Mouse (Mus musculus) left cerebral cortex, adult 9 months (tissue): ENCODE data around the gene Ttc25.
"Not testable (repeated sequence)": the region's sequence is repeated elsewhere in the genome, so short reads cannot be mapped to it uniquely, and the experiment has no call there.

Source experiments
- DNase-seq, 2 experiments: peaks; one replicate each; pipeline ENCODE4 v3.0.0; 2022; ENCODE audit warnings: low spot score in 2 of 2

Ttc25 gene

DNA sequence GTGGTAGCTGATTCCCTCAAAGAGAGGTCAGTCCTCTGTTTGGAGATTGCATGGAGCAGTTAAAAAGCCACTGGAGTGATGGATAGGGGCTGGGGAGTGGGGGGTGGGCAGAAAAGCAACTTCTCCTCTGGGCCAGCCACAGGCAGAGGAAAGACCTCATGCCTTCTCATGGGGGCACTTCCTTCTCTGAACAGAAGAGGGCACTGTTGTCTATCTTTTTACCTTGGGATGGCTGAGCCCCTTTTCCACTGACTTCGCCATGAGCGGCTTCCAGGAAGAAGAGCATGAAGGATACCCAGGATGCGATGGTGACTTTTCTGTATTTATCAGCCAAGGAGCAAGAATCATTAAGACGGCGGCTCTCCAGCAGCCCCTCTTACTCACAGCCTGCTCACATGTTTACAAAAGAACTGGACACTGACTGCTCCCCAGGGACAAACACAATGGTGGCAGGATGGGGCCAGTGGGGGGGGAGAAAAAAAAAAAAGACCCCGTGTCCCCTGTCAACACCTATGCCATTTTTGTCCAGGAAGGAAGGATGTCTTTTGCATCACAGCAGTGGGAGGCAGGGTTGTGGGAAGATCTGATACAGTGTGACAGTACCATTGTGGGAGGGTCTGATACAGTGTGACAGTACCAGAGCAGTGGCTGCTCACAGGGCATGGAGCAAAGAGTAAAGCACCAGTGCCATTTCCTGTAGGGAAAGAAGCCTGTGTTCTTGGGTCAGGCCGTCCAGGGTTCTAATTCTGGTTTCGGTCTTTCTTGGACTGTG, 25.2 kb downstream of the Ttc25 start:
- DNase-seq, result peak in 1 of 2 experiments; percentile 89

DNA sequence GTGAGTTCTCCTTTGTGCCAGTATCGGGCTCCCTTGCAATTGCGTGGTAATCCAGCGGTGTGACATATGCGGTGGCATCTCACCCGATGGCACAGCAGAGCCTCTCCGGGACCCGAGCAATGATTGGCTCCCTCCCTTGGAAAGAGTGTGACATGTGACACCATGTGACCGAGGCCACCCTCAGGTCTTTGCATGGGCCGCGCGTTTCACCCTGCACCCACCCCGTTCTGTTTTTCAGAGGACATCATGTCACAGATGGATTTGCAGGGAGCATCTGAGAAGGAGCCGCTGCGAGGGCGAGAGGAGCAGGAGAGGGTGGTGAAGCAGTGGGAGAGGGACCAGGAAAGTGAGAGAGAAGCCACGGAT, 25.8 kb downstream of the Ttc25 start:
- DNase-seq, result peak in 1 of 2 experiments; percentile 62

DNA sequence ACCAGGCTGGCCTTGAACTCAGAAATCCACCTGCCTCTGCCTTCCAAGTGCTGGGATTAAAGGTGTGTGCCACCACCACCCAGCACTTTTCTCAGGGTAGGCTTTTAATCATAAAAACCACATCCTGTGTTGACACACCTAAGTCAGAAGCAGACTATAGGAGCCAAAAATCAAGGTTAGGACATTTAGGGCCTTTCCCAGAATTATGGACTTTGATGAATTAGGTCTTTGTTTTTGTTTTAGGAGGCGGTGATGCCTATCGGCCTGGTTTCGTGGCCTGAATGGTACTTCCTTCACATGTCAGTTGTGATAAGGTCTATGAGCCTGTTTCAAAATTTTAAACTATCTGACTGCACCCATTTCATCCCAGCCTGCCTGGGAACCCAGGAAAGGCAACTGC, 28.8 kb downstream of the Ttc25 start:
- no peak for DNase-seq

DNA sequence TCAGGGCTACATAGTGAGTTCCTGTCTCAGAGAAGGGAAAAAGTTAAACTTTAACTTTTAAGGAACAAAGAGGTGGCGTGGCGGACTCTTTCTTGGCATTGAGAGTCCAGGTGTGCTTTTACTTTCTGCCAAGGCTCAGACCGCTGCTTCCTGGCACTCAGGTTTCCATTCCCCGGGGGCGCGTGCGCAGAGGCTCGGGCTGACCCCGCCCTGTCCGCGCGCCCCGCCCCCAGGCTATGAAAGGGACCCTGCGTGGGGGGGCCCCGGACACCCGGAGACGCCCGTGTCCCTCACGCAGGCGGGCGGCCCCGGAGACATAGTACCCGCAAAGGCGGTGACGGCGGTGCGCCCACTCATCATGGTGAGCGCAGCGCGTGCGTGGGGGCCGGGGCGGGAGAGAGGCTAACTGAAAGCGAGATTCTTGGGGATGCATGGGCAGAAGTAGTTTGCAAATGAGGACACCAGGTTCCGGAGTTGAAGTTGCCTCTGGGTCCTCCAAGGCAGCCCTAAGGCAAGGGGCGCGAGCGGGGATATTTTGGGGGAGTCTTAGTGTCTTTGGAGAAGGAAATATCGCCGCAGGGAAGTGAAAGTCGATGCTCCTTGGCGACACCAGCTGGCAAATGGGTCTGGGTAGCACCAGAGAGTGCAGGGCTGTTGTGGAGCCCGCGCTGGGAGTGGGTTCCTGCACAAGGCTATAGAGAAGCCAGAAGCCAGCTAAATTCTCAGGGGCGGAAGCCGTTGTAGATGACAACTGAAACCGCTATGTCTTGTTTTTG, 29.5 kb downstream of the Ttc25 start, which contains the start of gene Cnp:
Gene Cnp, plus strand, starts transcription at position 197 of the 776 bp plus-strand sequence.
- peak in 1 of 2 experiments; percentile 69 for DNase-seq

DNA sequence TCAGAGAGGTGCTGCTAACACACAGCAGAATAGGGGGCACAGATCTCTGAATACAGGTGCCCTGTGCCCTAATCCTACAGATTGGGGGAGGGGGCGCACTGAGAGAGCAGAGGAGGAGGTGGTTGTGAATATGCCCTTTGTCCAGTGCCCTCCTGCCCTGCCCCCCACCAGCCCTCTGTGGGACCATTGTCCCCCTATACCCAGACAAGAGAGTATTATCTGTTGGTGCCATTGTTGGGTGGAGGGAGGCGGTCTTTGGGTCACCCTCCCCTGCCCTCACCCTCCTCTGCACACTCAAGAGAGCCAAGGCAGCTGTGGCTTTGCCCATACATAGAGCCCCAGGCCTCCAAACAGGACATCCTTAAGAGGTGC, 30.1 kb downstream of the Ttc25 start:
- peak; percentile 68 to 69 for DNase-seq

DNA sequence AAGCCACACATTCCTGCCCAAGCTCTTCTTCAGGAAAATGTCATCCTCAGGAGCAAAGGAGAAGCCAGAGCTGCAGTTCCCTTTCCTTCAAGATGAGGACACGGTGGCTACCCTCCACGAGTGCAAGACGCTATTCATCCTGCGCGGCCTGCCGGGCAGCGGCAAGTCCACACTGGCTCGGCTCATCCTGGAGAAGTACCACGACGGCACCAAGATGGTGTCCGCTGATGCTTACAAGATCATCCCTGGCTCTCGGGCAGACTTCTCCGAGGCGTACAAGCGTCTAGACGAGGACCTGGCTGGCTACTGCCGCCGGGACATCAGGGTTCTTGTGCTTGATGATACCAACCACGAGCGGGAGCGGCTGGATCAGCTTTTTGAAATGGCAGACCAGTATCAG, 30.8 kb downstream of the Ttc25 start:
- no peak for DNase-seq

DNA sequence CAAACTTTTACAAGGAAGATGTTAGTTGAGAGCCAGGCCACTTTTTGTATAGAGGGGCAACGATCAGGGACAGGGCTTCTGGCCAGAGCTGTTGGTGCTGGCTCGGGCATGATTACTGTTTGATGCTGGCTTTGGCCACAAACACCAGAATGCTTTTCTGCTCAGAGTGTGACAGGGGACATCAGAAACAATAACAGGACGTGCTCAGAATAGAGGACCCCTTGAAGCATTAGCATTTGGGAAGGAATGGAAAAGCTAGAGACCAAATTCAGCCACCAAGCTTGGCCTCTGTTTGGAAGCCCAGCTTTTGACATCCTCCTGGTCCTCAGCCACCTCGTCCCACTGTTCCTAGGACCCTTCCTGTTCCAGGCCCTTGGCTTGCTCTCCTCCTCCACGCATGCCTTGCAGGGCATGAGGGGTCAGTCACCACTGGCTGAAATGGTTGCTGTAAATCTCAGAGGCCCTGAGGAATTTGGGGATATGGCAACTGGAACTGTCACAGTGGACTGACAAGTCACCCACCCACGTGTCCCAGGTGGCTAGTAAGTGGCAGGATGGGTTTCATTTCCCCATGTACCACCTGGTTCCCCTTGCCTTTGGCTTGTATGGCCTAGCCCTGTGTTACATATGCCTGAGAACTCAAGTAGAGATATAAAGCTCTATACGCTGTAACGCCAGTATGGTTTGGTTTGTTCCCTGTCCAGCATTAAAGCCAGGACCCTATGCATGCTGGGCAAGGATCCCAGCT, 32.6 kb downstream of the Ttc25 start:
- DNase-seq, result no peak

DNA sequence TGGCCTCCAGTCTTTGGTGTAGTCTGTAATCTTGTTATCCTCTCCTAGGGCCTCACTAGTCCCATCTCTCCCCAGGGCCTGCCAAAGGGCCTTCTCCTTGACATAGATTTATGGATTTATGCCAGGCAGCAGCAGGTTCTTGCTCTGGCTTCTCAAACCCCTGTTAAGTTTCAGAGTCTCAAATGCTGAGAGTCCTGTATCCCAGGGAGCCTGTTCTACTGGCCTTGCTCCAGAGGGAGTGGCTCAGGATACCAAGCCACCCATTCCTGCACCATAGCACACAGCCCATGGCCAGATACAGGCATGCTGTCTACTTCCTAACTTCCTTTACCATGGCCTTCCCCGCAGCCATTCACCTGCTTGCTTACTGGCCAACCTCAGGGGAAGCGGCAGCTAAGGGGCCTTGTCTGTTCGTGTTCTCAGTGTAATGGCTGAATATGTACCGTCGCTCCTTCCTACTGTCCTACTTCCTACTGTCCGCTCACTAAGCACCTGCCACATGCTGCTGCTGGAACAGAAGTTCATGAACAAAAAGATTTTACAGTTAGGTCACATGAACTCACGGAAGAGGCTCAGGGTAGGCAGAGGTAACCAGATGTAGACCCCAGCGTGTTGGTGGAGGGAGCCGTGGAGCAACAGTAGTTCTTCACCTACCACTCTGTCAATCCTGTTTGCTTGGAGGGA, 33.9 kb downstream of the Ttc25 start:
- DNase-seq, result no peak

DNA sequence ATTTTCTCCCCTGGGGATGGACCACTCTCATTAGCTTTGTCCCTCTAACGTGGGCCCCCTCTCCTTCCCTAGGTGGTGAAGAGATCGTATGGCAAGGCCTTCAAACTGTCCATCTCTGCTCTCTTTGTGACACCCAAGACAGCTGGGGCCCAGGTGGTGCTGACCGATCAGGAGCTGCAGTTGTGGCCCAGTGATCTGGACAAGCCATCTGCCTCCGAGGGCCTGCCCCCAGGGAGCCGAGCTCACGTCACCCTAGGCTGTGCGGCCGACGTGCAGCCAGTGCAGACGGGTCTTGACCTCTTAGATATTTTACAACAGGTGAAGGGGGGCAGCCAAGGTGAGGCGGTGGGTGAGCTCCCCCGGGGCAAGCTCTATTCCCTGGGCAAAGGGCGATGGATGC, 34.9 kb downstream of the Ttc25 start:
- no peak for DNase-seq

DNA sequence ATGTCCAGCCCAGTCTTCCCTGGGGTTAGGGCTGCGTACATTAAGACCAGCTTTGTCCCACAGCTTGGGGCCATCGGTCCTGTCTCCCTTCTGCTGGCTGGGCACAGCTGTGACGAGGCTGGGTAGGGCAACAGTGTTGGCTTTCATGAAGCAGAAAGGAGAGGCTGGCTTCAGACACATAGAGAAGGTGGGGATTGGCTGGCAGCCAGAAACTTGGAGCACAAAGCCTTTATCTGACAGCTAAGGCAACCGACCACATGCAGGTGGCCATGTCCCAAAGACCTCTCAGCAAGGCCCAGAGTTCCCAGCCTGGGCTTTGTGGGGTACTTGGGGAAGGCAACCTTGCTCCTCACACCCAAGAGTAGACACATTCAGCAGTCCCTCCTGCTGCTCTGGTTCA, 36.3 kb downstream of the Ttc25 start:
- peak in 1 of 2 experiments; percentile 67 for DNase-seq

DNA sequence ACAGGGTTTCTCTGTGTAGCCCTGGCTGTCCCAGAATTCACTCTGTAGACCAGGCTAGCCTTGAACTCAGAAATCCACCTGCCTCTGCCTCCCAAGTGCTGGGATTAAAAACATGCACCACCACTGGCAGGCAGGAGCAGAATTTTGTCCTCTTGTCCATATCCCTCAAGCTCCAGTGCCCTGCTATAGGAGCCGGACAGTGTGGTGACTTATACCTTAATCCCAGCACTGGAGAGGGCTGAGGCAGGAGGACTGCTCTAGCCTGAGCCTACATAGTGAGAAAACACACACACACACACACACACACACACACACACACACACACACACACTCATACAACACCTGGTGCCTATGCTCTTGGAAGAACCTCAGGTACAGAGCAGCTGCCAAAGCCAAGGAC, 37.0 kb downstream of the Ttc25 start:
- not testable (repeated sequence) for DNase-seq

DNA sequence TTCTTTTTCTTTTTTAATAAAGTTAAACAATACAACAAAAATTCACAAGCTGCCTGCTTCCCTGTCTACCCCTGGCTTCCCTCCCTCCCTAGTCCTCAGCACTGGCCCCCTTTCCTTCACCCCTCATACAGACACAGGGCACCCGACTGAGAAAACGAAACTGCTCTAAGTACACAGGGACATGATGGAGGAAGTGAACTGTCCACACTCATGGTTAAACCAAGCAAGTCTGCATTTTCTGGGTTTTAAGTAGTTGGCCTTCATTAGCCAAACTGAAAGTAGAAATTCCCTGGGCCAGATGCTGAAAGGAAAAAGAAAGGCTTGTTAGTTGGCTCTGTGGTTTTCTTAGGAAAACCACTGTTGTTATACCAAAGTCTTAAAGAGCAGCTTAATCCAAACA, 37.4 kb downstream of the Ttc25 start:
- no peak for DNase-seq

DNA sequence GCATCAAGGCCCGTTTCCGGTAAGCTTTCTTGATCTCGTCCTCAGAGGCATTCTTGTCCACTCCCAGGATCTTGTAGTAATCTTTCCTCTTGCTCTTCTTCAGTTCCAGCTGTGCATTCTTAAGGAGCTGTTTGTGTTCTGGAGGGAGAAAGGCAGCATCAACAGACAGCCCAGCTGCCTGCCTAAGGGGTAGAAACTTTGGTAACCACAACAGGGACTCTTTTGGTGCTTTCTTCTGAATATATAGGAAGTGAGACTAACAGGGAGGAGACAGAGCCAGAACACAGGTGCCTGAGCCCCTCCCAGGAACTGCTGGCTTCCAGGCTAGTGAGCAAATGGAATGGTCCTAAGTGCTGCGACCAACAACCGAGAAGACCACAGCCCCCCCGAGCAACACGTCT, 39.2 kb downstream of the Ttc25 start:
- DNase-seq, result no peak

DNA sequence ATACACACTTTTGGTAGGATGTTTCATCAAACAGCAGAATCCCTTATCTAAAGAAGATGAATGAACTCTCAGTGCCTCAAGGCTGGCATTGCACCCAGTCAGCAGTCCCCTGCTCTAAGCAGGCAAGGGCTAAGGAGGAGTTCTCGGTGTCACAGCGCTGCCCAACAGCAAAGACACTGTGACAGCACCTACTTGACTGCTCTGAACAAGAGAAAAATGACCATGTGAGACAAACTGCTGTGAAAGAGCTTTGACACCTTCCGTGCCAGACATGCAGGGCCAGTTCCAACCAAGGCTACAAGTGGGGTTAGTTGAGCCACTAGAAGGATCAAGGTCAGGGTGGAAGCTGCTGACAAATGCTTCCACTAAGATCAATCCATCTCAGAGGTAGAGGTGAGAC, 39.7 kb downstream of the Ttc25 start:
- no peak for DNase-seq

DNA sequence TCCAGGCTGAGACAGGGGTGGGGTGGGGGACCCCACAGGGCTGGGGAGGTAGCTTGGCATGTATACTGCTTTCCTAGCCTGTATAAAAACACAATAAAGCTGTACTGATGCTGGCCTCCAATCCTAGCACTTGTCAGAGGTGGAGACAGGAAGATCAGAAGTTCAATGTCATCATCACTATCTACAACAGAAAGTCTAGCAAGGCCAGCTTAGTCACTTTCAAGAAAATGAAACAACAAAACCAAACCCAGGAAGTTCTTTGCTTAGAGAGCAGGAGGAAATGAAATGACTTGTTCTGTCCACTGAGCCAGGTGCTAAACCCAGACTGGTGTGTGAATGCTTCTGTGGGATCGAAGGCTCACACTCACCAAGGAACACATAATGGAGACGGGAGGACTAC, 43.1 kb downstream of the Ttc25 start:
- DNase-seq, result no peak

DNA sequence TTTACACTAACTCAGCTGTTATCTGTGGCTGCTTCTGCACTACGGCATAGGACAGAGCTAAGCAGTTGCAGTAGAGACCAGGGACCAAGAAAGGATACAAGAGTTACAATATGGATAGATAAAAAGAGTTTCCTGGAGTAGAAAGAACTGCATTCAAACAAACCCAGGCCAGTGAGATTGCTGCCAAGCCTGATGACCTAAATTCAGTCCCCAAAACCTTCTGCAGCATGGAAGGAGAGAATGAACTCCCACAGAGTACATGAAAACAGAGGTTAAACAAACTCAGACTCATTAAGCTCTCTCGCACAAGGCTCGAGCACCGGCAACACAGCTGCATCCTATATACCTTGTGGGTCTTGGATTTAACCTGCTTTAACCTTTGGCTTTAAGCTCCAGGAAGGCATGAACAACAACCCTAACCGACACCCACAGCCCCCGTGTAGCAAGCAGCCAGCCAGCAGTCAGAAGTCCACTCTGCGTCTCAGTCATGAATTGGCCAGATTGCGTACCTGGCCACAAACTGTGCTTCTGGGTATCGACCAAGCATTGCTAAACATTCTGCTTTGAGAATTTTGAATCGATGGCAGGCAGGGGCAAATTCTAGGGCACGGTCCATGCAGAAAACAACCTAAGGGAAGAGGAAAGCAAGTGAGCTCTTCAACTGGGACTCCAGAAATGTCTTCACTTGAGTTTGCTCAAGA, 47.1 kb downstream of the Ttc25 start:
- no peak for DNase-seq

DNA sequence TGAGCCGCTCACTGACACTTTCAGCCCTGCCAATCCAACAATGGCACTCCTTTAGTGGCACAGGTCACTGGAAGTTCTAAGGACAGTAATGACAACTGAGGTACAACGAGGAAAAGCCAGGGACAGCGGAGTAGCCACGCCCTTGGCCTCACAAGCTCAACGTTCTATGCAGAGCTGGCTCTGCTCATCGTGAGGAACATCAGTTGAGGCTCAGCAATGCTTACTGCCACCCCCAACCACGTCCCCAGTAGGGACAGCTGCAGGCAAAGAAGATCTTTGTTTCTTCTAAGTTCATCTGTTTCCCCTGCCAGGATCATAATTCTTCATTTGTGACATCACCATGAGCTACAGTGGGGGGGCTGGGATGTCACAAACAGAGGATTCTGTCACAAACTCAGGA, 49.2 kb downstream of the Ttc25 start:
- DNase-seq, result no peak

DNA sequence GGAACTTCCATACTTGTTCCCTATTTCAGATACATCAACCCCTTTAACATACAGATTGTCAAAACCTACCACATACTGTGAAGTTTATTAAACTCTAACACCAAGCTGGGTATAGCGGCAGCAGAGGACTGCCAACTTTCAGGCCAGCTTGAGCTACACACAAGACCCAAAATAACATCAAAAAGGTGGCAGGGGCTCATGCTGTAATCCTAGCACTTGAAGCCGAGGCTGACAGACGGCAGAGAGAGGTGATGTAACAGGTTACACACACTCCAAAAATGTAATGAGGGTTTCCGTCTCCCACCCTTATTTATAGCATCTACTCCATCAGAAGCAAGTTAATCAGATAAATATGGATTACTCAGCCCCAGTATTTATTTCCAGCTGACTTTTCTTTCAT, 50.1 kb downstream of the Ttc25 start:
- DNase-seq, result no peak

DNA sequence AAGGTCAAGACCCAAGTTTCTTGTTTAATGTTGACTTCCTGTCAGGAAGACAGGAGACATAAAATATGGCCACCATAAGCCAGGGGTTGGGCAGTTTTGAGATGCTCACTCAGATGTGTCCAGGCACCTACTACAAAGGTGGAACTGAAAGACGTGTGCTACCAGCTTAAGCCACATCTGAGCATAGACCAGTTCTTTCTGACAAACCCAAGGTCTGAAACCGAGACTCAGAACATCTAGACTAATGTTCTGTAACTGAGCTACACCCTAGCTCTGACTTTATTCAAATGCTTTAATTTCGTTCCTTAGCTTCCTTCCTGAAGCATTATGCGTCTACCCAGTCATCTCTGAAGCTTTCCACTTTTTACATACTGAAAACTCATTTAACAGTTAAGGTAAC, 52.7 kb downstream of the Ttc25 start:
- no peak for DNase-seq

DNA sequence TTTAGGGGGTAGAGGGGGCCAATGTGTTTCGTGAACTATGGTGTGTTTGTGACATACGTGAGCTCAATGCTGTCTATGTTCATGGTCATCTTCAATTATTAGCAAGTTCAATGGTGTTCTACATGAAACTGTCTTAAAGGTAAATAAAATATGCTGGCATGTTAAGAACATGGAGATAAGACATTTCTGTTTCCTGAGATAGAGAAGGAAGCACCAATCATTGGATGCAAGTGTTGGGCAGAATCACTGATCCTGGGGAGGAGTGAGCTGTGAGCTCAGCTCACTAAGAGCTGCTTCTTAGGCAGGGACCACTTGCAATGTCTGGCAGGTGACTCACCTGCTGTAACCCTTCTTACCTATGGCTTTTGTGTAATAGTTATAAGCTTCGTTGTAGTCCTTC, 56.0 kb downstream of the Ttc25 start:
- no peak for DNase-seq

DNA sequence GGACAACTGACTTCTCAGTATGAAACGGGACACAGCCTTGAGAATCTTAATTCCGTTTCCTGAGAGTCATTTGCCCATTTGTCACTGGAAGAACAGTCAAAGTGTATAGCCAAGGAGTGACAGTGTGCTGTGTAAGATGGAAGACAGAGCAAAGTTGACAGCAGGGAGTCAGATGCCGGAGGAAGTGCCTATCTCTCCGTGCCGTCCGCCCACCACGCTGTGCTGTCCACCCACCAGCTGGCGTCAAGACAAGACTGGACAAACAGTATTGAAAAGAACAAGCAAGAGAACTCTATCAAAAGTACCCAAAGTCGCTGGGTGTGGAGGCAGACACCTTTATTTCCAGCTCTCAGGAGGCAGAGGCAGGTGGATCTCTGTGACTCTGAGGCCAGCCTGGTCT, 57.7 kb downstream of the Ttc25 start:
- DNase-seq, result no peak
